Mouse (Mus musculus): ENCODE measurements around the gene Arhgap20. TPM values are rescaled to one million over a fixed set of nuclear protein-coding genes. Genes with fewer than 3 reads are reported as not detected.

The Arhgap20 gene
- polyA plus RNA-seq, 1 experiment from 2014 or later, result 3.4 TPM

GRCm38 (mm10) chr9:51766175-51767062 is 1.3 kb downstream of the Arhgap20 start:
- Histone ChIP-seq H3K36me3 (no peaks in the 10 kb centered on the region), H3K4me1 (replicated peaks) (peaks cover 32% of the 10 kb centered on the region), H3K9me3 (no peaks in the 10 kb centered on the region), H3K27me3 (ENCODE audit: insufficient read depth, poor library complexity, severe bottlenecking) (peaks cover 69% of the 10 kb centered on the region), H3K27ac (no peak overlapping the region), H3K4me3 (peak overlapping the region; percentile 78)
- DNase-seq (ENCODE audit: low spot score), result peak; percentile 62
- 0% methylated on average over 29 of the region's 29 CpGs for WGBS

GRCm38 (mm10) chr9:51774201-51774600 is 9.1 kb downstream of the Arhgap20 start:
- WGBS, result 84% methylated on average over 3 of the region's 3 CpGs
- H3K4me1 ChIP-seq (replicated peaks), result no peaks in the 10 kb centered on the region

GRCm38 (mm10) chr9:51776459-51776858 is 11.3 kb downstream of the Arhgap20 start:
- Histone ChIP-seq H3K4me1 (replicated peaks) (no peaks in the 10 kb centered on the region), H3K36me3 (no peaks in the 10 kb centered on the region), H3K27me3 (ENCODE audit: insufficient read depth, poor library complexity, severe bottlenecking) (no peaks in the 10 kb centered on the region), H3K27ac (no peak overlapping the region), H3K9me3 (no peaks in the 10 kb centered on the region), H3K4me3 (no peak overlapping the region)
- 72% methylated on average over 2 of the region's 2 CpGs for WGBS
- no peak for DNase-seq (ENCODE audit: low spot score)

More at GRCm38 (mm10) chr9:51774201-51774600, 9.1 kb downstream of the Arhgap20 start:
- H3K4me3 ChIP-seq, result no peak overlapping the region
- no peaks in the 10 kb centered on the region for H3K36me3 ChIP-seq
- H3K27ac ChIP-seq, result no peak overlapping the region
- H3K27me3 ChIP-seq (ENCODE audit: insufficient read depth, poor library complexity, severe bottlenecking), result no peaks in the 10 kb centered on the region
- DNase-seq (ENCODE audit: low spot score), result no peak
- no peaks in the 10 kb centered on the region for H3K9me3 ChIP-seq

GRCm38 (mm10) chr9:51777180-51777579 is 12.0 kb downstream of the Arhgap20 start:
- H3K27me3 ChIP-seq (ENCODE audit: insufficient read depth, poor library complexity, severe bottlenecking), result no peaks in the 10 kb centered on the region
- H3K9me3 ChIP-seq, result no peaks in the 10 kb centered on the region
- 11% methylated on average over 1 of the region's 1 CpGs for WGBS
- H3K4me1 ChIP-seq (replicated peaks), result no peaks in the 10 kb centered on the region
- no peak overlapping the region for H3K4me3 ChIP-seq
- no peaks in the 10 kb centered on the region for H3K36me3 ChIP-seq
- DNase-seq (ENCODE audit: low spot score), result peak; percentile 14
- H3K27ac ChIP-seq, result no peak overlapping the region

GRCm38 (mm10) chr9:51779232-51779631 is 14.1 kb downstream of the Arhgap20 start:
- Histone ChIP-seq H3K4me3 (no peak overlapping the region), H3K4me1 (replicated peaks) (no peaks in the 10 kb centered on the region), H3K27me3 (ENCODE audit: insufficient read depth, poor library complexity, severe bottlenecking) (no peaks in the 10 kb centered on the region), H3K9me3 (no peaks in the 10 kb centered on the region), H3K27ac (no peak overlapping the region), H3K36me3 (no peaks in the 10 kb centered on the region)
- no peak for DNase-seq (ENCODE audit: low spot score)
- 92% methylated on average over 5 of the region's 5 CpGs for WGBS

- H3K4me3 ChIP-seq, result no peak overlapping the region
- no peak overlapping the region for H3K27ac ChIP-seq
- no peaks in the 10 kb centered on the region for H3K36me3 ChIP-seq
- WGBS, result 91% methylated on average over 7 of the region's 7 CpGs
- DNase-seq (ENCODE audit: low spot score), result no peak
- H3K27me3 ChIP-seq (ENCODE audit: insufficient read depth, poor library complexity, severe bottlenecking), result no peaks in the 10 kb centered on the region
- no peaks in the 10 kb centered on the region for H3K4me1 ChIP-seq (replicated peaks)
- H3K9me3 ChIP-seq, result 0 out of 2 replicates have a peak, but pooled peaks cover 2% of the 10 kb centered on the region
Observed at GRCm38 (mm10) chr9:51781092-51781491, 16.0 kb downstream of the Arhgap20 start.

- Histone ChIP-seq H3K4me1 (replicated peaks) (no peaks in the 10 kb centered on the region), H3K4me3 (no peak overlapping the region), H3K27ac (no peak overlapping the region), H3K36me3 (no peaks in the 10 kb centered on the region), H3K27me3 (ENCODE audit: insufficient read depth, poor library complexity, severe bottlenecking) (no peaks in the 10 kb centered on the region), H3K9me3 (0 out of 2 replicates have a peak, but pooled peaks cover 2% of the 10 kb centered on the region)
- DNase-seq (ENCODE audit: low spot score), result peak; percentile 12
- WGBS, result 34% methylated on average over 6 of the region's 6 CpGs
Observed at GRCm38 (mm10) chr9:51787380-51787779, 22.2 kb downstream of the Arhgap20 start.

- DNase-seq (ENCODE audit: low spot score), result no peak
- WGBS, result 81% methylated on average over 1 of the region's 1 CpGs
- Histone ChIP-seq H3K9me3 (0 out of 2 replicates have a peak, but pooled peaks cover 2% of the 10 kb centered on the region), H3K27me3 (ENCODE audit: insufficient read depth, poor library complexity, severe bottlenecking) (no peaks in the 10 kb centered on the region), H3K27ac (no peak overlapping the region), H3K36me3 (no peaks in the 10 kb centered on the region), H3K4me1 (replicated peaks) (no peaks in the 10 kb centered on the region), H3K4me3 (no peak overlapping the region)
Observed at GRCm38 (mm10) chr9:51788466-51788865, 23.3 kb downstream of the Arhgap20 start.

GRCm38 (mm10) chr9:51795206-51795605 is 30.1 kb downstream of the Arhgap20 start:
- Histone ChIP-seq H3K9me3 (no peaks in the 10 kb centered on the region), H3K27ac (no peak overlapping the region), H3K4me1 (replicated peaks) (no peaks in the 10 kb centered on the region), H3K36me3 (no peaks in the 10 kb centered on the region), H3K27me3 (ENCODE audit: insufficient read depth, poor library complexity, severe bottlenecking) (no peaks in the 10 kb centered on the region), H3K4me3 (no peak overlapping the region)
- DNase-seq (ENCODE audit: low spot score), result no peak
- WGBS, result 81% methylated on average over 6 of the region's 6 CpGs

GRCm38 (mm10) chr9:51798251-51798650 is 33.1 kb downstream of the Arhgap20 start:
- no peaks in the 10 kb centered on the region for H3K4me1 ChIP-seq (replicated peaks)
- no peaks in the 10 kb centered on the region for H3K27me3 ChIP-seq (ENCODE audit: insufficient read depth, poor library complexity, severe bottlenecking)
- H3K9me3 ChIP-seq, result no peaks in the 10 kb centered on the region
- WGBS, result 82% methylated on average over 5 of the region's 5 CpGs
- no peak overlapping the region for H3K4me3 ChIP-seq
- no peaks in the 10 kb centered on the region for H3K36me3 ChIP-seq
- H3K27ac ChIP-seq, result no peak overlapping the region
- no peak for DNase-seq (ENCODE audit: low spot score)

GRCm38 (mm10) chr9:51799156-51799555 is 34.0 kb downstream of the Arhgap20 start:
- Histone ChIP-seq H3K27me3 (ENCODE audit: insufficient read depth, poor library complexity, severe bottlenecking) (no peaks in the 10 kb centered on the region), H3K9me3 (no peaks in the 10 kb centered on the region), H3K27ac (no peak overlapping the region), H3K4me3 (no peak overlapping the region), H3K4me1 (replicated peaks) (no peaks in the 10 kb centered on the region), H3K36me3 (no peaks in the 10 kb centered on the region)
- WGBS, result 92% methylated on average over 9 of the region's 9 CpGs
- DNase-seq (ENCODE audit: low spot score), result no peak

- Histone ChIP-seq H3K36me3 (no peaks in the 10 kb centered on the region), H3K4me3 (no peak overlapping the region), H3K27ac (no peak overlapping the region), H3K9me3 (no peaks in the 10 kb centered on the region), H3K4me1 (replicated peaks) (no peaks in the 10 kb centered on the region), H3K27me3 (ENCODE audit: insufficient read depth, poor library complexity, severe bottlenecking) (no peaks in the 10 kb centered on the region)
- WGBS, result 85% methylated on average over 3 of the region's 3 CpGs
- no peak for DNase-seq (ENCODE audit: low spot score)
Observed at GRCm38 (mm10) chr9:51807272-51807671, 42.1 kb downstream of the Arhgap20 start.

GRCm38 (mm10) chr9:51812931-51813330 is 47.8 kb downstream of the Arhgap20 start:
- no peak overlapping the region for H3K4me3 ChIP-seq
- no peaks in the 10 kb centered on the region for H3K9me3 ChIP-seq
- WGBS, result 72% methylated on average over 1 of the region's 1 CpGs
- H3K4me1 ChIP-seq (replicated peaks), result no peaks in the 10 kb centered on the region
- DNase-seq (ENCODE audit: low spot score), result no peak
- H3K27me3 ChIP-seq (ENCODE audit: insufficient read depth, poor library complexity, severe bottlenecking), result no peaks in the 10 kb centered on the region
- no peak overlapping the region for H3K27ac ChIP-seq
- no peaks in the 10 kb centered on the region for H3K36me3 ChIP-seq
